Mouse (Mus musculus): ENCODE data around the gene Tarsl2. TPM values are rescaled to one million over a fixed set of nuclear protein-coding genes. Genes with fewer than 3 reads are reported as not detected.

Gene Tarsl2
- polyA plus RNA-seq, 1 experiment: 4.2 TPM

GRCm38 (mm10) chr7:65704818-65705242 is 60.1 kb downstream of the Tarsl2 start:
- peaks cover 20% of the 10 kb centered on the region; the same call in 1 of the 2 replicates for H3K36me3 ChIP-seq (ENCODE audit: control insufficient read depth, insufficient read depth, low read length)
- 5% methylated on average over 10 of the region's 10 CpGs for WGBS
- peak overlapping the region; percentile 30; the same call in 1 of the 2 replicates for H3K4me3 ChIP-seq (ENCODE audit: control insufficient read depth, insufficient read depth, low read length)
- H3K27me3 ChIP-seq (ENCODE audit: control insufficient read depth, insufficient read depth, low read length): no peaks in the 10 kb centered on the region
- TF ChIP-seq CTCF (IDR thresholded peaks at IDR 0.05; ENCODE audit: borderline replicate concordance, control insufficient read depth, extremely low read depth, insufficient read depth, low read length, poor library complexity) (peak; percentile 66; the same call in 1 of the 2 replicates), POLR2A (IDR thresholded peaks at IDR 0.05; ENCODE audit: control insufficient read depth, extremely low read depth, insufficient read depth, low read length, poor library complexity) (no peak)
- no peak overlapping the region for H3K27ac ChIP-seq (ENCODE audit: control insufficient read depth, insufficient read depth, low read length)
- DNase-seq: peak; percentile 67
- H3K4me1 ChIP-seq (replicated peaks; ENCODE audit: control insufficient read depth, insufficient read depth, low read length): peaks cover 4% of the 10 kb centered on the region

GRCm38 (mm10) chr7:65708506-65708905 is 63.8 kb downstream of the Tarsl2 start:
- 94% methylated on average over 1 of the region's 1 CpGs for WGBS
- no peaks in the 10 kb centered on the region for H3K27me3 ChIP-seq (ENCODE audit: control insufficient read depth, insufficient read depth, low read length)

GRCm38 (mm10) chr7:65710301-65710700 is 65.6 kb downstream of the Tarsl2 start:
- Histone ChIP-seq H3K4me3 (ENCODE audit: control insufficient read depth, insufficient read depth, low read length) (no peak overlapping the region), H3K27me3 (ENCODE audit: control insufficient read depth, insufficient read depth, low read length) (no peaks in the 10 kb centered on the region), H3K4me1 (replicated peaks; ENCODE audit: control insufficient read depth, insufficient read depth, low read length) (peaks cover 2% of the 10 kb centered on the region), H3K36me3 (ENCODE audit: control insufficient read depth, insufficient read depth, low read length) (no peaks in the 10 kb centered on the region), H3K27ac (ENCODE audit: control insufficient read depth, insufficient read depth, low read length) (no peak overlapping the region)
- DNase-seq: no peak
- 92% methylated on average over 3 of the region's 3 CpGs for WGBS
- TF ChIP-seq CTCF (IDR thresholded peaks at IDR 0.05; ENCODE audit: borderline replicate concordance, control insufficient read depth, extremely low read depth, insufficient read depth, low read length, poor library complexity) (no peak), POLR2A (IDR thresholded peaks at IDR 0.05; ENCODE audit: control insufficient read depth, extremely low read depth, insufficient read depth, low read length, poor library complexity) (no peak)

More at GRCm38 (mm10) chr7:65708506-65708905, 63.8 kb downstream of the Tarsl2 start:
- TF ChIP-seq CTCF (IDR thresholded peaks at IDR 0.05; ENCODE audit: borderline replicate concordance, control insufficient read depth, extremely low read depth, insufficient read depth, low read length, poor library complexity) (no peak), POLR2A (IDR thresholded peaks at IDR 0.05; ENCODE audit: control insufficient read depth, extremely low read depth, insufficient read depth, low read length, poor library complexity) (no peak)
- Histone ChIP-seq H3K4me1 (replicated peaks; ENCODE audit: control insufficient read depth, insufficient read depth, low read length) (peaks cover 4% of the 10 kb centered on the region), H3K4me3 (ENCODE audit: control insufficient read depth, insufficient read depth, low read length) (no peak overlapping the region), H3K27ac (ENCODE audit: control insufficient read depth, insufficient read depth, low read length) (no peak overlapping the region), H3K36me3 (ENCODE audit: control insufficient read depth, insufficient read depth, low read length) (no peaks in the 10 kb centered on the region)
- DNase-seq: no peak

GRCm38 (mm10) chr7:65713782-65714181 is 69.1 kb downstream of the Tarsl2 start:
- DNase-seq: no peak
- 82% methylated on average over 5 of the region's 5 CpGs for WGBS
- TF ChIP-seq CTCF (IDR thresholded peaks at IDR 0.05; ENCODE audit: borderline replicate concordance, control insufficient read depth, extremely low read depth, insufficient read depth, low read length, poor library complexity) (no peak), POLR2A (IDR thresholded peaks at IDR 0.05; ENCODE audit: control insufficient read depth, extremely low read depth, insufficient read depth, low read length, poor library complexity) (no peak)

GRCm38 (mm10) chr7:65714304-65714703 is 69.6 kb downstream of the Tarsl2 start:
- H3K4me1 ChIP-seq (replicated peaks; ENCODE audit: control insufficient read depth, insufficient read depth, low read length): peaks cover 2% of the 10 kb centered on the region

More at GRCm38 (mm10) chr7:65713782-65714181, 69.1 kb downstream of the Tarsl2 start:
- peaks cover 2% of the 10 kb centered on the region for H3K4me1 ChIP-seq (replicated peaks; ENCODE audit: control insufficient read depth, insufficient read depth, low read length)
- no peaks in the 10 kb centered on the region for H3K27me3 ChIP-seq (ENCODE audit: control insufficient read depth, insufficient read depth, low read length)
- no peak overlapping the region for H3K27ac ChIP-seq (ENCODE audit: control insufficient read depth, insufficient read depth, low read length)
- no peak overlapping the region for H3K4me3 ChIP-seq (ENCODE audit: control insufficient read depth, insufficient read depth, low read length)
- no peaks in the 10 kb centered on the region for H3K36me3 ChIP-seq (ENCODE audit: control insufficient read depth, insufficient read depth, low read length)

GRCm38 (mm10) chr7:65734024-65734423 is 89.3 kb downstream of the Tarsl2 start:
- Histone ChIP-seq H3K36me3 (ENCODE audit: control insufficient read depth, insufficient read depth, low read length) (no peaks in the 10 kb centered on the region), H3K4me3 (ENCODE audit: control insufficient read depth, insufficient read depth, low read length) (no peak overlapping the region), H3K27ac (ENCODE audit: control insufficient read depth, insufficient read depth, low read length) (no peak overlapping the region), H3K27me3 (ENCODE audit: control insufficient read depth, insufficient read depth, low read length) (no peaks in the 10 kb centered on the region), H3K4me1 (replicated peaks; ENCODE audit: control insufficient read depth, insufficient read depth, low read length) (no peaks in the 10 kb centered on the region)
- 91% methylated on average over 2 of the region's 2 CpGs for WGBS
- DNase-seq: no peak
- TF ChIP-seq POLR2A (IDR thresholded peaks at IDR 0.05; ENCODE audit: control insufficient read depth, extremely low read depth, insufficient read depth, low read length, poor library complexity): no peak
- no peak for TF ChIP-seq CTCF (IDR thresholded peaks at IDR 0.05; ENCODE audit: borderline replicate concordance, control insufficient read depth, extremely low read depth, insufficient read depth, low read length, poor library complexity)

More at GRCm38 (mm10) chr7:65714304-65714703, 69.6 kb downstream of the Tarsl2 start:
- Histone ChIP-seq H3K4me3 (ENCODE audit: control insufficient read depth, insufficient read depth, low read length) (no peak overlapping the region), H3K36me3 (ENCODE audit: control insufficient read depth, insufficient read depth, low read length) (no peaks in the 10 kb centered on the region), H3K27me3 (ENCODE audit: control insufficient read depth, insufficient read depth, low read length) (no peaks in the 10 kb centered on the region), H3K27ac (ENCODE audit: control insufficient read depth, insufficient read depth, low read length) (no peak overlapping the region)
- TF ChIP-seq POLR2A (IDR thresholded peaks at IDR 0.05; ENCODE audit: control insufficient read depth, extremely low read depth, insufficient read depth, low read length, poor library complexity) (no peak), CTCF (IDR thresholded peaks at IDR 0.05; ENCODE audit: borderline replicate concordance, control insufficient read depth, extremely low read depth, insufficient read depth, low read length, poor library complexity) (no peak)
- WGBS: 45% methylated on average over 4 of the region's 4 CpGs
- no peak for DNase-seq

GRCm38 (mm10) chr7:65735261-65735660 is 90.6 kb downstream of the Tarsl2 start:
- no peak overlapping the region for H3K27ac ChIP-seq (ENCODE audit: control insufficient read depth, insufficient read depth, low read length)
- no peaks in the 10 kb centered on the region for H3K27me3 ChIP-seq (ENCODE audit: control insufficient read depth, insufficient read depth, low read length)
- DNase-seq: no peak
- 94% methylated on average over 3 of the region's 3 CpGs for WGBS
- H3K4me3 ChIP-seq (ENCODE audit: control insufficient read depth, insufficient read depth, low read length): no peak overlapping the region
- no peaks in the 10 kb centered on the region for H3K36me3 ChIP-seq (ENCODE audit: control insufficient read depth, insufficient read depth, low read length)
- no peak for TF ChIP-seq CTCF (IDR thresholded peaks at IDR 0.05; ENCODE audit: borderline replicate concordance, control insufficient read depth, extremely low read depth, insufficient read depth, low read length, poor library complexity)
- no peak for TF ChIP-seq POLR2A (IDR thresholded peaks at IDR 0.05; ENCODE audit: control insufficient read depth, extremely low read depth, insufficient read depth, low read length, poor library complexity)
- no peaks in the 10 kb centered on the region for H3K4me1 ChIP-seq (replicated peaks; ENCODE audit: control insufficient read depth, insufficient read depth, low read length)

Data from thymus, adult 2 months (tissue).